Mouse (Mus musculus) ES-E14 (cell line): ENCODE data around the gene Rasd2. TPM values are rescaled to one million over a fixed set of nuclear protein-coding genes. Genes with fewer than 3 reads are reported as not detected.

ENCODE experiments used
- DNase-seq: peaks from one replicate; pipeline ENCODE4 v3.0.0-alpha.2; 2013; ENCODE audit warnings: low read depth, low spot score
- H3K27ac ChIP-seq: 2 replicates; pipeline ENCODE4 v1.5.1; 2012; ENCODE audit warnings: low read depth, mild to moderate bottlenecking, low read length, moderate library complexity, mixed read lengths; ENCODE audit not compliant: poor library complexity, insufficient read depth, severe bottlenecking
- H3K36me3 ChIP-seq: 2 replicates; pipeline ENCODE4 v1.6.1; 2012; ENCODE audit warnings: mild to moderate bottlenecking, low read length, moderate library complexity, mixed read lengths; ENCODE audit not compliant: control insufficient read depth, poor library complexity, insufficient read depth, severe bottlenecking
- H3K4me1 ChIP-seq, 2 experiments: fragments of 150-350 bp in 1 of 2; sonication (generic) in 1 of 2; 2 replicates each; pipeline ENCODE4 v1.6.1; 2012; ENCODE audit warnings: low read length in 2 of 2, mild to moderate bottlenecking in 1 of 2, mixed read lengths in 1 of 2; ENCODE audit not compliant: control insufficient read depth in 2 of 2, insufficient read depth in 2 of 2, poor library complexity in 1 of 2
- H3K4me3 ChIP-seq, 2 experiments: fragments of 150-350 bp in 1 of 2; sonication (generic) in 1 of 2; 2 replicates each; pipeline ENCODE4 v1.5.1; 2012; ENCODE audit warnings: low read length in 2 of 2, low read depth in 1 of 2, mild to moderate bottlenecking in 1 of 2, mixed read lengths in 1 of 2; ENCODE audit not compliant: insufficient read depth in 1 of 2, poor library complexity in 1 of 2, severe bottlenecking in 1 of 2
- H3K9ac ChIP-seq: 2 replicates; pipeline ENCODE4 v1.6.1; 2012; ENCODE audit warnings: low read depth, mild to moderate bottlenecking, low read length, mixed read lengths; ENCODE audit not compliant: poor library complexity, insufficient read depth, severe bottlenecking
- H3K9me3 ChIP-seq: fragments of 150-350 bp; sonication (generic); 2 replicates; pipeline ENCODE4 v1.6.1; 2012; ENCODE audit warnings: low read depth, mild to moderate bottlenecking, low read length; ENCODE audit not compliant: control insufficient read depth, insufficient read depth
- CHD2 ChIP-seq: IDR thresholded peaks from 2 replicates; pipeline ENCODE4 v1.6.1; 2014; ENCODE audit warnings: mild to moderate bottlenecking, low read depth, low read length, inconsistent platforms
- HCFC1 ChIP-seq: IDR thresholded peaks from 2 replicates; pipeline ENCODE4 v1.6.1; 2012; ENCODE audit warnings: low read length, inconsistent platforms, borderline replicate concordance; ENCODE audit not compliant: insufficient read depth
- MAFK ChIP-seq: IDR thresholded peaks from 2 replicates; pipeline ENCODE4 v1.6.1; 2014; ENCODE audit warnings: mild to moderate bottlenecking, low read depth, low read length, inconsistent platforms; ENCODE audit not compliant: insufficient read depth
- ZC3H11A ChIP-seq: IDR thresholded peaks from 2 replicates; pipeline ENCODE4 v1.6.1; 2012; ENCODE audit warnings: low read depth, mild to moderate bottlenecking, inconsistent platforms, low read length, borderline replicate concordance
- ZNF384 ChIP-seq: IDR thresholded peaks from 2 replicates; pipeline ENCODE4 v1.6.1; 2012; ENCODE audit warnings: low read depth, low read length, inconsistent platforms
- in situ Hi-C, 2 experiments: fragments of 600-800 bp; cut with MboI; formaldehyde crosslinking; loops; one replicate each; pipeline ENCODE4 v1.15.1; 2025; ENCODE audit warnings: low sequenced_read_pairs in 2 of 2, inconsistent platforms in 1 of 2; ENCODE audit not compliant: unreplicated experiment in 2 of 2
- total RNA-seq: library from RNA; depleted of rRNA; stranded (reverse); fragments of 300-350 nt; gene quantifications from 2 replicates; pipeline ENCODE4 v1.2.3, GENCODE M21; 2012

The Rasd2 gene
- total RNA-seq, 1 experiment, result 2.1 TPM

DNA sequence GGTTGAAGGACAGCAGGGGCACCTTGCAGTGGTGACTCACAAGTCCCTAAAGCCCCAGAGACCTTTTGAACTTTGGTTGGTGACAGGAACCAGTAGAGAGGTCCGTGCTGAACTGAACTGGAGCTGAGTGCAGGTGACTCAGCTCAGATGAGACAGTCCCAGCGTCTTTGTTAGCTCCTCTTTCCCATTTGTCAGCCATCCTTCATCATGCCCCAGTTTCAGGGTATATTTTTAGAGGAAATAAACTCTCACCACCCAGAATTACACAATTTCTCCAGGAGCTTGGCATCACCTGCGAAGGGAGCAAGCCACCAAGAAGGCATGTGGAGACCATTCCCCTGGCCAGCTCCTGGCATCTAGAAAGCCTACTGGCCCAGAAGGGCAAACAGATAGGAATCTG, 16.6 kb upstream of the Rasd2 start:
- no peaks in the 10 kb centered on the region for H3K9me3 ChIP-seq
- no peak for DNase-seq
- H3K4me3 ChIP-seq, result no peak overlapping the region
- no peak overlapping the region for H3K27ac ChIP-seq
- H3K4me1 ChIP-seq, result peaks cover 9 to 30% of the 10 kb centered on the region in 2 experiments; a peak in 3 of 4 replicates
- no peak for TF ChIP-seq ZNF384
- TF ChIP-seq MAFK, result no peak
- no peak for TF ChIP-seq HCFC1
- no peak for TF ChIP-seq ZC3H11A
- no peak for TF ChIP-seq CHD2
- H3K9ac ChIP-seq, result no peak overlapping the region
- in situ Hi-C loops, result no loop called here
- H3K36me3 ChIP-seq, result no peaks in the 10 kb centered on the region

DNA sequence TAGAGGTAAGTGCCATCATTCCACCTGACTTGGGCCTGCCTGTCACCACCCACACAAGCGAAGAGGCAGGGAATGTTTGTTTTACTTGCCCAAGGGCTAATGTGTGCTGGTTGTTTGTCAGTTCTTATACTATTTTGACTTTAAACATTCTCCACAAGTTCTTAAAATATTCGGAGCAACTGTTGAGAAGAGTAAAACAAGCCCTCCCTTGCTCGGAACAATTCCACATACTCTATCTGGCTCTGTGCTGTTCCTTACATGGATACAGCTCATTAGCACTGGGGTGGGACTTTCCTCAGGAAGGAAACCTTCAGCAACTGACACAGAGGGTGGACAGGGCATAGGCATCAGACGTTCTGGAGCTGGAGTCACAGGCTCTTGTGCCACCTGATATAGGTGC, 15.9 kb upstream of the Rasd2 start:
- TF ChIP-seq ZNF384 (no peak), CHD2 (no peak), ZC3H11A (no peak), MAFK (no peak), HCFC1 (no peak)
- in situ Hi-C loops, result no loop called here
- H3K9me3 ChIP-seq, result no peaks in the 10 kb centered on the region
- no peaks in the 10 kb centered on the region for H3K36me3 ChIP-seq
- no peak for DNase-seq
- no peak overlapping the region for H3K9ac ChIP-seq
- H3K27ac ChIP-seq, result no peak overlapping the region
- no peak overlapping the region for H3K4me3 ChIP-seq
- H3K4me1 ChIP-seq, result peaks cover 9 to 30% of the 10 kb centered on the region in 2 experiments; a peak in 3 of 4 replicates

DNA sequence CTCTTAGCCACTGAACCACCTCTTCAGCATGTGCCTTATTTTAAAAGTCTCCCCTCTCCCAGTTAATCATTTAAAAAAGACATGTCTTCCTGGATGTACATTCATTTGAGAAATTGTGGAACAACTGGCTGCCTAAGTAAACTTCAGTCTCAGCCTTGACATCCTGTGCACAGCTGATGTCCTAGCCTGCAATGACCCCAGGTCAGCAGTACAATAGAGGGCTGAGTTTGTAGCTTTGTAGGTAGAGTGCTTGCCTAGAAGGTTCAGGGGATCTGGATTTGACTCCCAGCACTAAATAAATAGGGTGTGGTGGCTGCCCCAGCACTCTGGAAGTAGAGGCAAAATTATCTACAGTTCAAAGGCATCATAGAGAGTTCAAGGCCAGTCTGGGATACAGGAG, 15.4 kb upstream of the Rasd2 start:
- Histone ChIP-seq H3K9me3 (no peaks in the 10 kb centered on the region), H3K9ac (no peak overlapping the region), H3K4me3 (no peak overlapping the region), H3K27ac (no peak overlapping the region), H3K4me1 (peaks cover 9 to 28% of the 10 kb centered on the region in 2 experiments; a peak in 3 of 4 replicates), H3K36me3 (no peaks in the 10 kb centered on the region)
- no peak for DNase-seq
- TF ChIP-seq HCFC1 (no peak), MAFK (no peak), ZNF384 (no peak), ZC3H11A (no peak), CHD2 (no peak)
- in situ Hi-C loops, result no loop called here

DNA sequence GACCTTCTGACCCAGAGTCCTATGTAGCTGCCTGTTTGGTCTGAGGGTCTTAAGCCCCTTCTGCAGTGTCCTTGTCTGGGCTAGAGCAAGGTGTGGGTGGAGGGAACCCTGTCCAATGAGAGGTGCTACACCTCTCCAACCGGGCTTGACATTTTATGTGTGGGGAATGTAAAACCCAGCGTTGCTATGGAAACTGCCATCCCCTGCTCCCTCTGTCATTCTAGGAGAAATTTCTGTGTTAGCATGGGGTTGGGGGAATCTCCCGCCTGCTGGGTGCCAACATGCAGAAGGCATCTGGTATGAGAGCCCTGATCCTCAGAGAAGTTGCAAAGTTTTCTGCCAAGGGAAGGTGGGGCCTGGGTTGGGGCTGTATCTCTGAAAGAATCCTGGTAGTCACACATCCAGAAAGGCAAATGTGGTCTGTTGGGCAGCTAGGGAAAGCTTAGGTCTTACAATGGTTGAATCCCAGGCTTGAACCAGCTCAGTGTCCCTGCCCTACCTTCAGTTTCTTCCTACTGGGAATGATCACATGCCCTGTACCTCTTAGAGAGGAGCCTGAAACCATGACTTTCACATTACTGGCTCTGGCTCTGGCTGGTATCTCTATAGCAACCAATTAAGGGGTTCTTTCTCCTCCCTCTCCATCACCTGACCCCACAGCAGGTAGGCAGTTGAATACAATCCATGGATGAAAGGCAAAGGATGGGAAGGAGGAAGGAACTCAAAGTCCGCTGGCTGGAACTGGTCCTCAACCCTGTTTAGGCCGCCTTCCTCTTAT, 14.6 kb upstream of the Rasd2 start:
- Histone ChIP-seq H3K36me3 (no peaks in the 10 kb centered on the region), H3K4me3 (no peak overlapping the region), H3K4me1 (peaks cover 7 to 23% of the 10 kb centered on the region in 2 experiments; a peak in 3 of 4 replicates), H3K27ac (no peak overlapping the region), H3K9me3 (no peaks in the 10 kb centered on the region), H3K9ac (no peak overlapping the region)
- no peak for DNase-seq
- no peak for TF ChIP-seq HCFC1
- no peak for TF ChIP-seq CHD2
- TF ChIP-seq ZC3H11A, result no peak
- no peak for TF ChIP-seq MAFK
- in situ Hi-C loops, result no loop called here
